Mouse (Mus musculus) c-Kit-positive CD71-negative TER-119-negative erythroid progenitor cells, embryonic 14.5 days (primary cell): ENCODE data around the gene Lpin3.

Source experiments
- DNase-seq: peaks from one replicate; pipeline ENCODE4 v3.0.0-alpha.2; 2013; ENCODE audit warnings: low read depth

Gene Lpin3

GRCm38 (mm10) chr2:160887284-160887683, 6.8 kb downstream of the Lpin3 start:
- peak; percentile 71 for DNase-seq

- DNase-seq, result no peak
Observed at GRCm38 (mm10) chr2:160887859-160888258, 7.4 kb downstream of the Lpin3 start.

GRCm38 (mm10) chr2:160891045-160891444, 10.6 kb downstream of the Lpin3 start:
- DNase-seq, result no peak

GRCm38 (mm10) chr2:160891697-160892096, 11.2 kb downstream of the Lpin3 start:
- DNase-seq, result no peak

- DNase-seq, result no peak
Observed at GRCm38 (mm10) chr2:160901656-160902412, 21.4 kb downstream of the Lpin3 start.

GRCm38 (mm10) chr2:160905301-160905700, 24.8 kb downstream of the Lpin3 start:
- DNase-seq, result no peak

GRCm38 (mm10) chr2:160906101-160906500, 25.6 kb downstream of the Lpin3 start:
- DNase-seq, result no peak

GRCm38 (mm10) chr2:160908607-160909006, 28.1 kb downstream of the Lpin3 start:
- DNase-seq, result no peak

- DNase-seq, result no peak
Observed at GRCm38 (mm10) chr2:160910633-160911032, 30.2 kb downstream of the Lpin3 start.

GRCm38 (mm10) chr2:160911558-160912201, 31.2 kb downstream of the Lpin3 start:
- DNase-seq, result no peak

GRCm38 (mm10) chr2:160912231-160912671, 31.8 kb downstream of the Lpin3 start, which contains the start of gene Emilin3:
Gene Emilin3, minus strand, starts transcription at chr2:160912328.
- DNase-seq, result no peak

- no peak for DNase-seq
Observed at GRCm38 (mm10) chr2:160914656-160915055, 34.2 kb downstream of the Lpin3 start.

- DNase-seq, result no peak
Observed at GRCm38 (mm10) chr2:160915821-160916610, 35.5 kb downstream of the Lpin3 start.

- DNase-seq, result no peak
Observed at GRCm38 (mm10) chr2:160916714-160917113, 36.2 kb downstream of the Lpin3 start.

GRCm38 (mm10) chr2:160917313-160917712, 36.8 kb downstream of the Lpin3 start:
- no peak for DNase-seq

- DNase-seq, result no peak
Observed at GRCm38 (mm10) chr2:160918154-160918929, 37.9 kb downstream of the Lpin3 start.

- no peak for DNase-seq
Observed at GRCm38 (mm10) chr2:160918930-160919215, 38.4 kb downstream of the Lpin3 start.

- DNase-seq, result no peak
Observed at GRCm38 (mm10) chr2:160921285-160921684, 40.8 kb downstream of the Lpin3 start.

GRCm38 (mm10) chr2:160925203-160925602, 44.7 kb downstream of the Lpin3 start:
- no peak for DNase-seq

- DNase-seq, result no peak
Observed at GRCm38 (mm10) chr2:160931378-160931777, 50.9 kb downstream of the Lpin3 start.

GRCm38 (mm10) chr2:160932325-160932724, 51.9 kb downstream of the Lpin3 start:
- no peak for DNase-seq

- no peak for DNase-seq
Observed at GRCm38 (mm10) chr2:160932981-160933380, 52.5 kb downstream of the Lpin3 start.
